Mouse (Mus musculus): Measurements from ENCODE around the gene Kazald1.
"Not testable (repeated sequence)": the region's sequence is repeated elsewhere in the genome, so short reads cannot be mapped to it uniquely, and the experiment has no call there.

Gene Kazald1

GRCm38 (mm10) chr19:45074580-45075322 lies at the start of gene Kazald1:
Kazald1 (plus strand) TSS chr19:45075241.
- DNase-seq (ENCODE audit: low read depth, low spot score): peak; percentile 92
- no peaks in the 10 kb centered on the region for H3K27me3 ChIP-seq (ENCODE audit: control insufficient read depth, insufficient read depth, low read length, poor library complexity, severe bottlenecking)
- H3K36me3 ChIP-seq (ENCODE audit: control insufficient read depth, insufficient read depth, low read length, poor library complexity, severe bottlenecking): no peaks in the 10 kb centered on the region

- H3K36me3 ChIP-seq (ENCODE audit: control insufficient read depth, insufficient read depth, low read length, poor library complexity, severe bottlenecking): no peaks in the 10 kb centered on the region
- H3K27me3 ChIP-seq (ENCODE audit: control insufficient read depth, insufficient read depth, low read length, poor library complexity, severe bottlenecking): no peaks in the 10 kb centered on the region
- DNase-seq (ENCODE audit: low read depth, low spot score): no peak
Measured at GRCm38 (mm10) chr19:45025937-45026568, 49.0 kb upstream of the Kazald1 start.

GRCm38 (mm10) chr19:45026958-45027670 lies 47.9 kb upstream of the Kazald1 start:
- Histone ChIP-seq H3K27me3 (ENCODE audit: control insufficient read depth, insufficient read depth, low read length, poor library complexity, severe bottlenecking) (no peaks in the 10 kb centered on the region), H3K36me3 (ENCODE audit: control insufficient read depth, insufficient read depth, low read length, poor library complexity, severe bottlenecking) (no peaks in the 10 kb centered on the region)
- no peak for DNase-seq (ENCODE audit: low read depth, low spot score)

- no peak for DNase-seq (ENCODE audit: low read depth, low spot score)
- H3K27me3 ChIP-seq (ENCODE audit: control insufficient read depth, insufficient read depth, low read length, poor library complexity, severe bottlenecking): no peaks in the 10 kb centered on the region
- no peaks in the 10 kb centered on the region for H3K36me3 ChIP-seq (ENCODE audit: control insufficient read depth, insufficient read depth, low read length, poor library complexity, severe bottlenecking)
Measured at GRCm38 (mm10) chr19:45027848-45028247, 47.2 kb upstream of the Kazald1 start.

GRCm38 (mm10) chr19:45028746-45029145 lies 46.3 kb upstream of the Kazald1 start:
- Histone ChIP-seq H3K27me3 (ENCODE audit: control insufficient read depth, insufficient read depth, low read length, poor library complexity, severe bottlenecking) (no peaks in the 10 kb centered on the region), H3K36me3 (ENCODE audit: control insufficient read depth, insufficient read depth, low read length, poor library complexity, severe bottlenecking) (no peaks in the 10 kb centered on the region)
- no peak for DNase-seq (ENCODE audit: low read depth, low spot score)

- H3K27me3 ChIP-seq (ENCODE audit: control insufficient read depth, insufficient read depth, low read length, poor library complexity, severe bottlenecking): no peaks in the 10 kb centered on the region
- no peak for DNase-seq (ENCODE audit: low read depth, low spot score)
- no peaks in the 10 kb centered on the region for H3K36me3 ChIP-seq (ENCODE audit: control insufficient read depth, insufficient read depth, low read length, poor library complexity, severe bottlenecking)
Measured at GRCm38 (mm10) chr19:45029571-45029970, 45.5 kb upstream of the Kazald1 start.

GRCm38 (mm10) chr19:45030111-45030510 lies 44.9 kb upstream of the Kazald1 start:
- DNase-seq (ENCODE audit: low read depth, low spot score): peak; percentile 81
- Histone ChIP-seq H3K36me3 (ENCODE audit: control insufficient read depth, insufficient read depth, low read length, poor library complexity, severe bottlenecking) (no peaks in the 10 kb centered on the region), H3K27me3 (ENCODE audit: control insufficient read depth, insufficient read depth, low read length, poor library complexity, severe bottlenecking) (no peaks in the 10 kb centered on the region)

GRCm38 (mm10) chr19:45030746-45031693 lies 44.0 kb upstream of the Kazald1 start:
- peak; percentile 86 for DNase-seq (ENCODE audit: low read depth, low spot score)
- no peaks in the 10 kb centered on the region for H3K27me3 ChIP-seq (ENCODE audit: control insufficient read depth, insufficient read depth, low read length, poor library complexity, severe bottlenecking)
- H3K36me3 ChIP-seq (ENCODE audit: control insufficient read depth, insufficient read depth, low read length, poor library complexity, severe bottlenecking): no peaks in the 10 kb centered on the region

- Histone ChIP-seq H3K27me3 (ENCODE audit: control insufficient read depth, insufficient read depth, low read length, poor library complexity, severe bottlenecking) (no peaks in the 10 kb centered on the region), H3K36me3 (ENCODE audit: control insufficient read depth, insufficient read depth, low read length, poor library complexity, severe bottlenecking) (no peaks in the 10 kb centered on the region)
- peak; percentile 78 for DNase-seq (ENCODE audit: low read depth, low spot score)
Measured at GRCm38 (mm10) chr19:45031780-45032179, 43.3 kb upstream of the Kazald1 start.

- no peaks in the 10 kb centered on the region for H3K27me3 ChIP-seq (ENCODE audit: control insufficient read depth, insufficient read depth, low read length, poor library complexity, severe bottlenecking)
- no peaks in the 10 kb centered on the region for H3K36me3 ChIP-seq (ENCODE audit: control insufficient read depth, insufficient read depth, low read length, poor library complexity, severe bottlenecking)
- DNase-seq (ENCODE audit: low read depth, low spot score): peak; percentile 33
Measured at GRCm38 (mm10) chr19:45032570-45033332, 42.3 kb upstream of the Kazald1 start.

GRCm38 (mm10) chr19:45036867-45037266 lies 38.2 kb upstream of the Kazald1 start:
- DNase-seq (ENCODE audit: low read depth, low spot score): peak; percentile 66
- H3K36me3 ChIP-seq (ENCODE audit: control insufficient read depth, insufficient read depth, low read length, poor library complexity, severe bottlenecking): no peaks in the 10 kb centered on the region
- no peaks in the 10 kb centered on the region for H3K27me3 ChIP-seq (ENCODE audit: control insufficient read depth, insufficient read depth, low read length, poor library complexity, severe bottlenecking)

- DNase-seq (ENCODE audit: low read depth, low spot score); H3K27me3 ChIP-seq (ENCODE audit: control insufficient read depth, insufficient read depth, low read length, poor library complexity, severe bottlenecking); H3K36me3 ChIP-seq (ENCODE audit: control insufficient read depth, insufficient read depth, low read length, poor library complexity, severe bottlenecking): not testable (repeated sequence)
Measured at GRCm38 (mm10) chr19:45038198-45038597, 36.8 kb upstream of the Kazald1 start.

- DNase-seq (ENCODE audit: low read depth, low spot score): no peak
- H3K27me3 ChIP-seq (ENCODE audit: control insufficient read depth, insufficient read depth, low read length, poor library complexity, severe bottlenecking): no peaks in the 10 kb centered on the region
- H3K36me3 ChIP-seq (ENCODE audit: control insufficient read depth, insufficient read depth, low read length, poor library complexity, severe bottlenecking): no peaks in the 10 kb centered on the region
Measured at GRCm38 (mm10) chr19:45040214-45040613, 34.8 kb upstream of the Kazald1 start.
